Mouse (Mus musculus): ENCODE results near the gene Itpa. TPM values are rescaled to one million over a fixed set of nuclear protein-coding genes. Genes with fewer than 3 reads are reported as not detected.

Itpa gene
- polyA plus RNA-seq, 1 experiment from 2014 or later, result 156 TPM

DNA sequence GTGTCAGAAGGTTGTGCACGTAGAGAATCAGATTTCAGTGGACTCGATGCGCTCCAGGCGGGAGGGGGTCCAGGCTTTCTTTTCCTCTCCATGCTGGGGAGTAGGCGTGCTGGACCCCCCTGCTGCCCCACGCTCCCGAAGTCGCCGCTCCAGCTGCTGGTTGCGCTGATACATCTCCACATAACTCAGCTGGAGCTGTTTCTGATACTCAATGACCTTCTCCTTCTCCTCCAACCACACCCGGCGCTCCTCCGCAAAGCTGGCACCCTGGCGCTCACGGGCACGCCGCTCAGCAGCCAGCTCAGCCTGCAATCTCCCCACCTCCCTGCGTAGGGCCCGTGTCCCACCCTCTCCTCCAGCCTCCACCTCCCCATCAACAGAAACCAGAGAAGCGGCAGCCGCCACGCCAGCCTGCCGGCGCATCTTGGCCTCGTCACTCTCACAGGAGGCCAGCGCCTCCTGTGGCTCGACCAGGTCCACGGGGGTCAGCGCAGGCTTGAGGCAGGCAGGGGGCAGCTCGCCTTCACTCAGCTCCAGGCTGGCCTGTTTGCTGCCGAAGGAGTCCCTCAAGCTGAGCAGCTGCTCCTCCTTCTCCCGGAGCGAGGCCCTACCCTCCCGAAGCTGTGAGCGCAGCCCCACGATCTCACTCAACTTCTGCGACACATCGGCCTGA, 32.5 kb upstream of the Itpa start:
- peak overlapping the region; percentile 60 for H3K4me2 ChIP-seq
- H3K4me3 ChIP-seq (ENCODE audit: low read depth, low read length), result peak overlapping the region; percentile 28
- H3K36me3 ChIP-seq (ENCODE audit: control insufficient read depth, insufficient read depth, low read length), result no peaks in the 10 kb centered on the region
- no peaks in the 10 kb centered on the region for H3K9me3 ChIP-seq (ENCODE audit: control insufficient read depth, low read length)
- peak; percentile 92 for DNase-seq (ENCODE audit: low spot score, missing footprints)
- H3K27me3 ChIP-seq (ENCODE audit: control insufficient read depth, insufficient read depth, low read length), result peaks cover 56% of the 10 kb centered on the region
- H3K4me1 ChIP-seq (ENCODE audit: control insufficient read depth, insufficient read depth, low read length), result peaks cover 31% of the 10 kb centered on the region
- peak overlapping the region; percentile 61 for H3K9ac ChIP-seq (ENCODE audit: low read length)
- H3K27ac ChIP-seq (ENCODE audit: low read depth, low read length), result no peak overlapping the region
- WGBS, result under 1% methylated on average over 38 of the region's 38 CpGs
- ATAC-seq (ENCODE audit: low FRiP score), result peak; percentile 53

DNA sequence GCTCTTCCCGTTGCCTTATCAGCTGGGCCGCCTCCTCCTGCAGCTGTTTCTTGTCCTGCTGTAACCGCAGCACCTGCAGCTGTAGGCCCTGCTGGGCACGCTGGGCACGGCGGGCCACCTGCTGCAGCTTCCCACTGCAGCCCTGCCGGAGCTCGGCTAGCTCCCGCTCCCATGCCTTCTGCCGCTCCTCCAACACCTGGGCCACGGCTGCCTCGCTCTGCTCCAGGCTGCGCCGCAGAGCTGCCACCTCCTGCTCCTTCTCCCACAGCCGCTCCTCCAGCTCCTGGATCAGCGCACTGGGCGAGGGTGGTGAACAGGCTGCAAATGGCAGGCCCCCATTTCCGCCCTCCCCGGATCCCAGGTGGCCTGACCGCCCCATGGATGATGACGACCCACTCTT, 31.6 kb upstream of the Itpa start:
- 14% methylated on average over 21 of the region's 21 CpGs for WGBS
- Histone ChIP-seq H3K4me2 (peak overlapping the region; percentile 15), H3K4me3 (ENCODE audit: low read depth, low read length) (no peak overlapping the region), H3K9me3 (ENCODE audit: control insufficient read depth, low read length) (no peaks in the 10 kb centered on the region), H3K4me1 (ENCODE audit: control insufficient read depth, insufficient read depth, low read length) (peaks cover 31% of the 10 kb centered on the region), H3K36me3 (ENCODE audit: control insufficient read depth, insufficient read depth, low read length) (no peaks in the 10 kb centered on the region), H3K27me3 (ENCODE audit: control insufficient read depth, insufficient read depth, low read length) (peaks cover 56% of the 10 kb centered on the region), H3K9ac (ENCODE audit: low read length) (no peak overlapping the region), H3K27ac (ENCODE audit: low read depth, low read length) (no peak overlapping the region)
- ATAC-seq (ENCODE audit: low FRiP score), result no peak
- DNase-seq (ENCODE audit: low spot score, missing footprints), result no peak

DNA sequence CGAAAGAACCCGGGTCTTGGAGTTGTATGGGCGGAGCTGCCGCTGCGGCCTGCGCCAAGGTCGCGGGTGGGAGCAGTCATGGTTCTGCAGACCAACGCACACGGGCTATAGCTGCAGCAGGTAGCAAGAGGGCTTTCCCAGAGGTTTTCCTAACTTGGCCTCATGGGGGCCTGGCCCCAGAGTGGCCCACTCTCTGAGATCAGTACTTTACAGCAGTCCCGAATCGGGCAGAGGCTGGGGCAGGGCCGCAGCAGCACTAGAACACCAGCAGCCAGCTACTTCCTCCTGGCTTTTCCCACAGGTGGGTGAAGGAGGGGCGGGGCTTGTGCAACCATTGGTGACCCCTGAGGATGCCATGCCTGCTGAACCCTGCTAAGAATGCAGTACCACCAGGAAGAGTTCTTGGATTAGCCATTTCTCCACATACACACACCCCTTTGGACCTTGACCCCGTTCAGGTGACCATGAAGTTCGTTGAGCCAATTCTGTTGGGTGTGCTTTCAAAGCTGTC, 29.3 kb upstream of the Itpa start:
- Histone ChIP-seq H3K4me3 (ENCODE audit: low read depth, low read length) (no peak overlapping the region), H3K9me3 (ENCODE audit: control insufficient read depth, low read length) (no peaks in the 10 kb centered on the region), H3K4me1 (ENCODE audit: control insufficient read depth, insufficient read depth, low read length) (peaks cover 26% of the 10 kb centered on the region), H3K27ac (ENCODE audit: low read depth, low read length) (no peak overlapping the region), H3K4me2 (no peak overlapping the region), H3K36me3 (ENCODE audit: control insufficient read depth, insufficient read depth, low read length) (no peaks in the 10 kb centered on the region), H3K9ac (ENCODE audit: low read length) (peak overlapping the region; percentile 20; the same call in 1 of the 2 replicates), H3K27me3 (ENCODE audit: control insufficient read depth, insufficient read depth, low read length) (peaks cover 56% of the 10 kb centered on the region)
- DNase-seq (ENCODE audit: low spot score, missing footprints), result no peak
- WGBS, result 32% methylated on average over 16 of the region's 16 CpGs
- no peak for ATAC-seq (ENCODE audit: low FRiP score)

DNA sequence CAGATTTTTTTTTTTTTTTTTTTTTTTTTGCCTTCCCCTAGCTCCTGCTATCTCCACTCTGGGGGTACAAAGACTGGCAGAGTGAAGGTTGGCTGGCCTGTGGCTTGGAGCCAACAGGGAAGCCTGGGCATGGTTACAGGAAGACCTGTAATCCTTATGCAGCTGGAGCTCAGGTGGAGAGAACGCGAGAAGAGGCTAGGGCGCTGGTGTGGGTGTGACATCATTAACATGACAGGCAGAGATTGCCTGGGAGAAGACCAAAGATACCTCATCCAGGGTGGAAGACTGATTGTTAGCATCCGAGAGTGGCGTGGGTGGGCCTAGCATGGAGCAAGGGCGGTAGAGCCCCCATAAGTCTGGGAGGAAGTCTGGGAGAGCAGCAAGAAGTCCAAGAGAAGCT, 28.1 kb upstream of the Itpa start:
- 80% methylated on average over 6 of the region's 6 CpGs for WGBS
- H3K4me3 ChIP-seq (ENCODE audit: low read depth, low read length), result no peak overlapping the region
- H3K4me1 ChIP-seq (ENCODE audit: control insufficient read depth, insufficient read depth, low read length), result peaks cover 20% of the 10 kb centered on the region
- no peaks in the 10 kb centered on the region for H3K9me3 ChIP-seq (ENCODE audit: control insufficient read depth, low read length)
- no peaks in the 10 kb centered on the region for H3K36me3 ChIP-seq (ENCODE audit: control insufficient read depth, insufficient read depth, low read length)
- DNase-seq (ENCODE audit: low spot score, missing footprints) (no peak), ATAC-seq (ENCODE audit: low FRiP score) (no peak)
- H3K4me2 ChIP-seq, result no peak overlapping the region
- no peak overlapping the region for H3K9ac ChIP-seq (ENCODE audit: low read length)
- no peak overlapping the region for H3K27ac ChIP-seq (ENCODE audit: low read depth, low read length)
- H3K27me3 ChIP-seq (ENCODE audit: control insufficient read depth, insufficient read depth, low read length), result peaks cover 48% of the 10 kb centered on the region

DNA sequence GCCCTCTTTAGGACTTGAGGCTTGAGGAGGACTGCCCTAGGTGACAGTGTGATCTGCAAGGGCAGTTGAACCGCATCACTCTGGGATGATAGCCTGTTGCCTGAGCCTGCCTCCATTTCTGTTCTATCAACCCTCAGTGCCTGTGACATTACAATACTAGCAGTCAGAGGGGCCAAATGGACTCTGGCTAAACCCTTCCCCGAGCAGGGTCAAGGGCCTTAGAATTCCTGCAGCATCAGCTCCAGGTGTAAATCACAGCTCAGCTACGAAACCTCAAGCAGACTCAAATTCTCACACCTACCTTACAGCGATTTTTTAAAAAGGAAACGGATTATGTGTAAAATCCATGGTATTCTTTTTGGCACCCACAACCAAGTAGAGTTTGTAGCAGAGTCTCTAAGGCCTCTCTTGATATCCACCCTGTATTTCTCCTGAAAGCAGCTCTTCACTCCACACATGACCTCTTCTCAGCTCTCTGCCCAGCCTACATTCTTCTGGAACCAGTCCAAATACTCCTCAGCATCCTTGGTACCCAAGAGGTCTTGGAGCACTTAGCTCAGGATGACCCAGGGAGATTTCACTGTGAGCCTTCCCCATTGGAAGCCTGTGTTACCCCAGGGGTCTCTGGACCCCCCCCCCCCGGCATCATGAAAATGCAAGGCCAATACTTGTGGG, 25.9 kb upstream of the Itpa start:
- Histone ChIP-seq H3K4me3 (ENCODE audit: low read depth, low read length) (peak overlapping the region; percentile 60; the same call in 1 of the 2 replicates), H3K9me3 (ENCODE audit: control insufficient read depth, low read length) (no peaks in the 10 kb centered on the region), H3K9ac (ENCODE audit: low read length) (no peak overlapping the region), H3K27ac (ENCODE audit: low read depth, low read length) (no peak overlapping the region), H3K27me3 (ENCODE audit: control insufficient read depth, insufficient read depth, low read length) (peaks cover 26% of the 10 kb centered on the region), H3K4me2 (peak overlapping the region; percentile 83; the same call in 1 of the 2 replicates), H3K36me3 (ENCODE audit: control insufficient read depth, insufficient read depth, low read length) (no peaks in the 10 kb centered on the region), H3K4me1 (ENCODE audit: control insufficient read depth, insufficient read depth, low read length) (peaks cover 4% of the 10 kb centered on the region; the same call in 1 of the 2 replicates)
- whole genome bisulfite sequencing, result 81% methylated on average over 6 of the region's 6 CpGs
- peak; percentile 3; the same call in 1 of the 2 replicates for ATAC-seq (ENCODE audit: low FRiP score)
- DNase-seq (ENCODE audit: low spot score, missing footprints), result no peak

DNA sequence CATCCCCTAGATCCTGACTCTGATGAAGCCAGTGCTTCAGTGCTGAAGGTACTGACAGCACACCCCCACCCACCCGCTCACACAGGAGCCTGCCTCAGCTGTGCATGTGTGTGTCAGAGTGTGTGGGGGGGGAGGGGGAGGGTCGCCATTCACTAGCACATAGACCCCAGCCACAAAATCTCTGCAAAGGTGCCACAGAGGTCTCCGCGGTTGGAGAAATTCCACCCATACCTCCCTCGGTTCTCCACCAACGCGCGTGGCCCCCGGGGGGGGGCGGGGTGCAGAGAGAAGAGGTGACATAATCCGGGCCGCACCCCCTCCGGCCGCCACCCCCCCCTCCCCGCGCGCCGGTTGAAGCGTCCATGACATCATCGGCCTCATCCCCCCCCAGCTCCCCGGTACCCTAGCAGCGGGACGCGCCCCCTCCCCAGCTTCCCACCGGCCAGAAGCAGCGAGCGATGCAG, 25.2 kb upstream of the Itpa start:
- no peaks in the 10 kb centered on the region for H3K36me3 ChIP-seq (ENCODE audit: control insufficient read depth, insufficient read depth, low read length)
- 1% methylated on average over 16 of the region's 27 CpGs for WGBS
- peak overlapping the region; percentile 83 for H3K4me2 ChIP-seq
- peaks cover 18% of the 10 kb centered on the region for H3K27me3 ChIP-seq (ENCODE audit: control insufficient read depth, insufficient read depth, low read length)
- peak overlapping the region; percentile 69 for H3K9ac ChIP-seq (ENCODE audit: low read length)
- ATAC-seq (ENCODE audit: low FRiP score) (peak; percentile 63), DNase-seq (ENCODE audit: low spot score, missing footprints) (no peak)
- H3K4me3 ChIP-seq (ENCODE audit: low read depth, low read length), result peak overlapping the region; percentile 60
- no peaks in the 10 kb centered on the region for H3K9me3 ChIP-seq (ENCODE audit: control insufficient read depth, low read length)
- peaks cover 4% of the 10 kb centered on the region; the same call in 1 of the 2 replicates for H3K4me1 ChIP-seq (ENCODE audit: control insufficient read depth, insufficient read depth, low read length)
- no peak overlapping the region for H3K27ac ChIP-seq (ENCODE audit: low read depth, low read length)

DNA sequence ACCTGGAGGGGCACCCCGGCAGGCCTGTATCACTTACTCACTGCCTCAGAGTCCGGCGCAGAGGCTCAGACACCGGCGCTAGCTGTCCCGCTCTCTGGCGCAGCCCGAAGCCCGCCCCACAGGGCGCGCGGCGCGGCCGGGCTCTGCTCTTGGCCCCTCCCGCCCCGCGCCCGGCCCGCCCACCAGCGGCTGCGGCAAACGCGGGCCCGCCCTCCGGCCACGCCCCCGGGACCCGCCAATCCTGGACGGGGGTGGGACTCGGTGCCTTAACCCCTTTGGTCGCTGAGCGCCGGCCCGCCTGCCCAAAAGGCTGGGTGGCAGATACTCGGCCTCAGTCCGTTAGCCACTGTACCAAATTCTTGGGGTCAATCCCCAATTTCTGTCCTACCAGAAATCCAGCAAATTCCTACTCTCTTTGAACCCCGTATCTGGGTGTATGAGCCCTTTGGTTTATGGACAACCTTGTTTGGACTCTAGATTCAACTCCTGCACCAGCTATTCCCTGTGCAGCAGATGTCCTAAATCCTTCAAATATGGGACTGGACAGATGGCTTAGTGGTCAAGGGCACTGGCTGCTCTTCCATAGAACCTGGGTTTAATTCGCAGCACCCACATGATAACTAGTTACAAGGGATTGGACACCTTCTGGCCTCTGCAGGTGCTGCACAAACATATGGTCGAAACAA, 24.6 kb upstream of the Itpa start, which contains the start of gene Lzts3:
Gene Lzts3 (minus strand): TSS at position 120 of the 686 bp plus-strand sequence.
- Histone ChIP-seq H3K9me3 (ENCODE audit: control insufficient read depth, low read length) (no peaks in the 10 kb centered on the region), H3K4me2 (peak within 1 kb of the TSS; percentile 83), H3K9ac (ENCODE audit: low read length) (peak within 1 kb of the TSS; percentile 69), H3K27me3 (ENCODE audit: control insufficient read depth, insufficient read depth, low read length) (peaks cover 12% of the 10 kb centered on the region), H3K4me1 (ENCODE audit: control insufficient read depth, insufficient read depth, low read length) (peaks cover 4% of the 10 kb centered on the region; the same call in 1 of the 2 replicates), H3K36me3 (ENCODE audit: control insufficient read depth, insufficient read depth, low read length) (no peaks in the 10 kb centered on the region), H3K27ac (ENCODE audit: low read depth, low read length) (no peak within 1 kb of the TSS), H3K4me3 (ENCODE audit: low read depth, low read length) (peak within 1 kb of the TSS; percentile 60)
- DNase-seq (ENCODE audit: low spot score, missing footprints), result peak; percentile 99
- 4% methylated on average over 34 of the region's 40 CpGs for WGBS
- ATAC-seq (ENCODE audit: low FRiP score), result peak; percentile 97

DNA sequence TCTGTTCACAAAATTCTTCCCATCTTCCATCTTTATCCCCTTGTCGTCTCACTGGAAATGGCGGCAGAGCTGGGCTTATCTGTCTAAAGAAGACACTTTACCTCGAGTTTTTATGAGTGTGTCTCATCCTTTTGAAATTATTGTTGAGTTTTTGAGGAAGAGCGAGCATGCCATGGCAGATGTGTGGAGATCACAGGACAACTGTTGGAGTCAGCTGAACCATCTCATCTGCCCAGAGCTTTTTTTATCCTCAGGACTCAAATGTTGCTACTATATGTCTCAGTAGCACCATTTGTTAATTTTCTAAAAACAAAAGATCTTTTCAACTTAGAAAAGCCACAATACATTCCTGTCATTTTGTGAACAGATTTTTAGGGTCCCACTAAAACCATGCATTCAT, 22.2 kb upstream of the Itpa start:
- ATAC-seq (ENCODE audit: low FRiP score), result no peak

More for the DNA sequence above, 22.2 kb upstream of the Itpa start:
- no peaks in the 10 kb centered on the region for H3K9me3 ChIP-seq (ENCODE audit: control insufficient read depth, low read length)
- peaks cover 4% of the 10 kb centered on the region; the same call in 1 of the 2 replicates for H3K4me1 ChIP-seq (ENCODE audit: control insufficient read depth, insufficient read depth, low read length)
- no peak overlapping the region for H3K4me3 ChIP-seq (ENCODE audit: low read depth, low read length)
- no peaks in the 10 kb centered on the region for H3K36me3 ChIP-seq (ENCODE audit: control insufficient read depth, insufficient read depth, low read length)
- 87% methylated on average over 4 of the region's 4 CpGs for WGBS
- DNase-seq (ENCODE audit: low spot score, missing footprints), result no peak
- H3K9ac ChIP-seq (ENCODE audit: low read length), result no peak overlapping the region
- no peaks in the 10 kb centered on the region for H3K27me3 ChIP-seq (ENCODE audit: control insufficient read depth, insufficient read depth, low read length)
- H3K4me2 ChIP-seq, result no peak overlapping the region
- H3K27ac ChIP-seq (ENCODE audit: low read depth, low read length), result no peak overlapping the region

All from midbrain, embryonic 11.5 days (tissue).